Mouse (Mus musculus) thymus, postnatal 14 days (tissue): ENCODE measurements around the gene Trmt1.
A peak's percentile ranks its signal among the peaks of the same experiment; 100 is the strongest.

Experiments
- DNase-seq: peaks from one replicate; pipeline ENCODE4 v3.0.0; 2021

Gene Trmt1

GRCm38 (mm10) chr8:84711933-84712758 is 26.0 kb downstream of the Trmt1 start:
- no peak for DNase-seq

DNA sequence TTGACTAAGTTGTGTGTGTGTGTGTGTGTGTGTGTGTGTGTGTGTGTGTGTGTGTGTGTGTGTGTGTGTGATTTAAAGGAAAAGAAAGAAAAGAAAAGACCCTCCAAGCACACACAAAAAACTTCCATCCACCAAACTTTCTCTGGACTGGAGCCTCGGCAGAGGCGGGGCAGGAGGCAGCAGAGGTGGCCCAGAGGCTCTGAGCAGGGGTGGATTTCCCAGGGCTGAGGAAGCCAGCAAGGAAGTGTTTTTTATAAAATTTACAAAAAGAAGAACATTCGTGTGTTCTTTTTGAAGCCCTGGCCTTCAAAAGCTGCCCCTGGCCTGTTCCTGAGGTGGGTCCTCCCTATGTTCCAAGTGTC is 26.6 kb downstream of the Trmt1 start:
- no peak for DNase-seq

- DNase-seq = no peak
Observed at GRCm38 (mm10) chr8:84713381-84713780, 27.3 kb downstream of the Trmt1 start.

GRCm38 (mm10) chr8:84714161-84714560 is 28.1 kb downstream of the Trmt1 start:
- DNase-seq = no peak

DNA sequence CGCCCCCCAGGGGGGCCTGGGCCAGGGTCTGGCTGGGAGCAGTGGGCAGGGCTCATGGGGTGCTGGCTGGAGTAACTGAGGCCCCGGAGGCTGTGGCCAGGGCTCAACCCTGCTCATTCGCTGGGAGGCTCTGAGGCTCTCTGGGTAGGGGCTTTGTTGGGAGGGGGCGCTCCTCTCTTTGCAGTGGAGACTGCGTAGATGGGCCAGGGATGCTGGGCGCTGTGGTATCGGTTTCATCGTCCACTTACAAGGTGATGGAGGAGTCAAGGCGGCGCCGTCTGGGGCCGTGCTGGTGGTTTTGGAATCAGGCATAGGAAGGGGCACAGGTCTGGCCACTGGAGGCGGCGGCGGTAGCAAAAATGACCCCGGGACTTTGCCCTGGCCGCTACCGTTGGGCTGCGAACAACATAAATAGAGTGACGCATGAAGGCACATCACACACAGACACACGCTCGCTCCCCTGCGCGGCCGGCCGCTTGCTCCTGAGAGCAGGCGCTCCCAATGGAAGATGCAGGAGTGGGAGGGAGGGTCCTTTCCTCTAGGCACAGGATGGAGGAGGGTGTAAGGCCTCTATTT is 29.9 kb downstream of the Trmt1 start:
- DNase-seq = no peak

DNA sequence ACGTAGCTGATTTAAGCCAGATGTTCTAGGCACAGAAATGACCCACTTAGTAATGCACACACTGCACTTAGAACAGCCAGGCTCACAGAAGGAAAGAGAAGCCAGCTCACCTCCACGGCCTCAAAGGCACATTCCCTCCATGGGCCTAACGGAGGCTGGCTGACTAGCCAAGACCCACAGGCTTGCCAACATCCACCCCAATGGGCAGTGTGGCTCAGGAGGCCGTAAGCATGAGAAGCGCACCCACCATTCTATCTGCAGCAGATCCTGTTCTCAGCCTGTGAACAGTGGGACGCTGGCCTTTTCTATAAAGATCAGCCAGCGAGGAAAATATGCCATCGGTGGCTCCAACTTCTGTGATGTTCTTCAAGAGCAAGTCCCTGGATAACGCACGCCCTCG is 30.7 kb downstream of the Trmt1 start:
- no peak for DNase-seq

GRCm38 (mm10) chr8:84718476-84718875 is 32.4 kb downstream of the Trmt1 start:
- no peak for DNase-seq

GRCm38 (mm10) chr8:84718959-84719690 is 33.0 kb downstream of the Trmt1 start:
- no peak for DNase-seq

- DNase-seq = no peak
Observed at GRCm38 (mm10) chr8:84722530-84722849, 36.4 kb downstream of the Trmt1 start.

- DNase-seq = peak; percentile 68
Observed at GRCm38 (mm10) chr8:84722850-84723570, 36.9 kb downstream of the Trmt1 start, which contains the start of gene G430095P16Rik. Gene G430095P16Rik, plus strand, starts transcription at chr8:84723007.

DNA sequence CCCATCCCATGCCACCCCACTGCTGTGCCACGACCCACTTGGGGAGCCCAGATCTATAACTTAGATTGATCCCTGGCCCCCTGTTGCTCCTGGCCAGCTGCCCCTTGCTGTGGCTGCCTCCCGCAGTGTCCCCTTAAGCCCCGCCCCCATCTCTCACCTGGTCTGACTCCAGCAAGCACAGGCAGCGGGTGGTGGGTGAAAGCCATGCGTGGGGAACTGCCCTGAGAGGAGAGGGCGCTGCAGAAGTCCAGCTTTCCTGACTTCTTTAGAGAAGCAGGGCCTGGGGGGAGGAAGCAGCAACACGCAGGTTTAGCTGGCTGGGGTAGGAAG is 37.4 kb downstream of the Trmt1 start:
- peak; percentile 48 for DNase-seq

DNA sequence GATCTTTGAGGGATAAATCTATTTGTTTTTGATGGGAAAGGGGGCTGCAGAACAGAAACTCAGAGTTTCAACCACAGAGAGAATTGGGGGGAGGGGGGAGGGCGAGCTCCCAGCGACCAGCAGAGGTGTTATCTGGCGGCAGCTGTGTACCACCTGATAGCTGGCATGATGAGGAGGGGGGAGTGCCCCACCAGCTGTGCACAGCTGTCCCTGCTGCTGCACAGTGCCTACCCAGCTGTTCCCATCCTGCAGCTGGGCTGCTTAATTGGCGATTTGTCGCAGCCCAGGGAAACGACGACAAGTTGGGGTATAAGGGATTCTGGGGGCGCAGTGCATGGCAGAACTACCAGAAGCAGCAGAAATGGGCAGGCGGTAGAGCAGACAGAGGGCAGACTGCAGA is 38.6 kb downstream of the Trmt1 start:
- peak; percentile 31 for DNase-seq

DNA sequence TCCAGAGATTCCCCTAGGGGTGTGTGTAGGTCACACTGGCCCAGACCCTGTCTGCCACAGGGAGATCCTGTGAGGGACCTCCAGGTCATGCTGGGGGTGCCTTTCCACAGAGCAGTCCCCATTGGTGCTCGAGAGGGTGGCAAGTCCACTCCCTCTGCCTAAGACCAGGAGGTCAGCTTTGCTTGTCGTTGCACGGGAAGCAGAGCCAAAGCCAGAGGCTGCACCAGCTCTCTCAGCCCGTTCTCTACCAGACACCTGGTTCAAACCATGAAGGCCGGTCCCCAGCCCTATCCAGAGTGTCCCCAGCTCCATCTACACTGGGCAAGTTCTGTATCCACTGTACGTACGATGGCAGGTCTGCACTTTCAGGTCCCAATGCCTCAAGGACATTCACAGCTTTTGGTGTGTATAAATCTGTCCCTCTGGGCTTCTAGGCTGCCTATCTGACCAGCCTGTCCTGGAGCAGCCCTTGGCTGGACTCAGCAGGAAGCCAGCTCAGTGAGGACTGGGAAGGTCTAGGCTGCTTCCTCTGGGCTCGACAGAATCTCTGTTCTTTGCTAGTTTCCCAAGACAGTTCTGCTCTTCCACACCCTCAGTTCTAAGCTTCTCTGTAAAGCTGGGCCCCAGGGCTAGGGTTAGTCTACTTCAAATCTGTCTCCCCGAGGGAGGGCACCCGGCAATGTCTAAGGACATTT is 39.3 kb downstream of the Trmt1 start:
- DNase-seq = no peak

GRCm38 (mm10) chr8:84725941-84726259 is 39.8 kb downstream of the Trmt1 start:
- no peak for DNase-seq

- no peak for DNase-seq
Observed at GRCm38 (mm10) chr8:84728474-84728873, 42.4 kb downstream of the Trmt1 start.

GRCm38 (mm10) chr8:84729921-84730362 is 43.8 kb downstream of the Trmt1 start:
- no peak for DNase-seq

- DNase-seq = no peak
Observed at GRCm38 (mm10) chr8:84730541-84731370, 44.6 kb downstream of the Trmt1 start.

GRCm38 (mm10) chr8:84731371-84732177 is 45.5 kb downstream of the Trmt1 start:
- DNase-seq = no peak

GRCm38 (mm10) chr8:84732545-84732944 is 46.4 kb downstream of the Trmt1 start:
- no peak for DNase-seq

- no peak for DNase-seq
Observed at GRCm38 (mm10) chr8:84732996-84733395, 46.9 kb downstream of the Trmt1 start.

DNA sequence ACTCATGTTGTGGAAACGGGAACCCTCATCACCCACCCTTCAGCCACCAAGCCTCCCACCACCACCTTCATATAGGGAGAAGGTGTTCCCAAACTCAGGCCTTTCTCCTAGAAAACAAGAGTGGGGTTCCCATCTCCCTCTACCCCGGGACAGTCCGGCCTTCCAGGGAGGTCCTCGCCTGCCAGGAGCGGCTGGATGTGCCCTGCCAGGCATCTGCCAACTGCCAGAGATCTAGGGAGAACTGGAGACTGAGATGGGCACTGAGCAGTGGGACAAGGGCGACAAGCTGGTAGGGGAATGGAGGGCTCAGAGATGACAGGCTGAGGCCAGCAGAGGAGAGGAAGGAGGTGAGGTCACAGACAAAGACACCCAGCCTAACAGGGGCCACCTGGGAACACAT is 47.9 kb downstream of the Trmt1 start:
- no peak for DNase-seq
